Mouse (Mus musculus): Measurements from ENCODE around the gene Hsp90aa1. TPM values are rescaled to one million over a fixed set of nuclear protein-coding genes. Genes with fewer than 3 reads are reported as not detected.

Gene Hsp90aa1
- polyA plus RNA-seq, 1 experiment = 462 TPM

Other genes with a start within 250 kb of the Hsp90aa1 start
- gene Dync1h1, start 101.3 kb downstream of the Hsp90aa1 start, polyA plus RNA-seq (2012; ENCODE audit: insufficient read depth, insufficient read length, missing spikeins) = 27.5 and 31.3 TPM in 2 replicates
- gene 1700001K19Rik, start 20.1 kb downstream of the Hsp90aa1 start, polyA plus RNA-seq (2012; ENCODE audit: insufficient read depth, insufficient read length, missing spikeins) = not detected in 2 replicates
- gene Wdr20, start 35.2 kb upstream of the Hsp90aa1 start, polyA plus RNA-seq (2012; ENCODE audit: insufficient read depth, insufficient read length, missing spikeins) = 18.4 and 24.8 TPM in 2 replicates
- not detected in 2 replicates for gene Mok, start 138.2 kb upstream of the Hsp90aa1 start, polyA plus RNA-seq (2012; ENCODE audit: insufficient read depth, insufficient read length, missing spikeins)
- gene Zfp839, start 147.5 kb upstream of the Hsp90aa1 start, polyA plus RNA-seq (2012; ENCODE audit: insufficient read depth, insufficient read length, missing spikeins) = 3.8 and 4.2 TPM in 2 replicates
- 35.5 and 37.9 TPM in 2 replicates for gene Cinp, start 186.4 kb upstream of the Hsp90aa1 start, polyA plus RNA-seq (2012; ENCODE audit: insufficient read depth, insufficient read length, missing spikeins)
- gene Tecpr2, start 186.5 kb upstream of the Hsp90aa1 start, polyA plus RNA-seq (2012; ENCODE audit: insufficient read depth, insufficient read length, missing spikeins) = 3.3 TPM in 2 replicates